ENCODE assay signal across 8 mouse cellular contexts in genomic region chr2:77176413-77176812, GRCm38 (mm10). TPM values are rescaled to one million over a fixed set of nuclear protein-coding genes. Genes with fewer than 3 reads are reported as not detected.
DNase-seq lines count a peak whose midpoint lies in the region; ATAC-seq lines count a peak whose summit lies in the region.

No protein-coding gene starts in this region.

- no peak overlapping the region; the same call in 1 of the 2 replicates for H3K27ac ChIP-seq in midbrain, embryonic 16.5 days (ENCODE audit: low read length)
- H3K27ac ChIP-seq in midbrain, embryonic 13.5 days: no peak overlapping the region
- peak overlapping the region; percentile 62; the same call in 1 of the 2 replicates for H3K27ac ChIP-seq in liver, embryonic 11.5 days (ENCODE audit: low read depth, low read length)

- H3K4me1 ChIP-seq in midbrain, embryonic 16.5 days (ENCODE audit: control insufficient read depth, insufficient read depth, low read length): peaks cover 24% of the 10 kb centered on the region
- H3K4me1 ChIP-seq in midbrain, embryonic 13.5 days (replicated peaks): peaks cover 19% of the 10 kb centered on the region
- H3K4me1 ChIP-seq in liver, embryonic 11.5 days (replicated peaks; ENCODE audit: control insufficient read depth, insufficient read depth, low read length): peaks cover 18% of the 10 kb centered on the region

- H3K4me3 ChIP-seq in midbrain, embryonic 16.5 days (ENCODE audit: low read depth, low read length): no peak overlapping the region
- H3K4me3 ChIP-seq in midbrain, embryonic 13.5 days (replicated peaks): no peak overlapping the region
- no peak overlapping the region for H3K4me3 ChIP-seq in liver, embryonic 11.5 days (ENCODE audit: low read depth, low read length)

- DNase-seq in embryo, embryonic 10 days (ENCODE audit: low spot score): peak; percentile 21
- no peak for DNase-seq in embryo, embryonic 11 days
- peak; percentile 40 for DNase-seq in liver, embryonic 11.5 days (ENCODE audit: low spot score)
- peak; percentile 53 for DNase-seq in thymus, postnatal 4 days
- no peak for DNase-seq in frontal cortex, postnatal 36 days (ENCODE audit: low spot score in 2 of 2)
- no peak for DNase-seq in kidney, postnatal 4 days

- 63% methylated on average over 10 of the region's 10 CpGs for WGBS in midbrain, embryonic 16.5 days
- WGBS in midbrain, embryonic 13.5 days: 70% methylated on average over 10 of the region's 10 CpGs
- 32% methylated on average over 10 of the region's 10 CpGs for WGBS in liver, embryonic 11.5 days

- 0 out of 2 replicates have a peak, but pooled peaks have one; percentile 13 for ATAC-seq in midbrain, embryonic 16.5 days
- ATAC-seq in midbrain, embryonic 13.5 days: no peak
- ATAC-seq in liver, embryonic 11.5 days (replicated peaks; ENCODE audit: low FRiP score): peak; percentile 87

- H3K4me2 ChIP-seq in midbrain, embryonic 16.5 days (ENCODE audit: low read length): no peak overlapping the region
- H3K4me2 ChIP-seq in midbrain, embryonic 13.5 days (replicated peaks): no peak overlapping the region
- peak overlapping the region; percentile 34 for H3K4me2 ChIP-seq in liver, embryonic 11.5 days

- no peaks in the 10 kb centered on the region for H3K9me3 ChIP-seq in midbrain, embryonic 16.5 days (replicated peaks; ENCODE audit: control insufficient read depth, low read length, poor library complexity, severe bottlenecking)
- no peaks in the 10 kb centered on the region for H3K9me3 ChIP-seq in midbrain, embryonic 13.5 days
- no peaks in the 10 kb centered on the region for H3K9me3 ChIP-seq in liver, embryonic 11.5 days (ENCODE audit: control insufficient read depth, low read length)

- H3K36me3 ChIP-seq in midbrain, embryonic 16.5 days (ENCODE audit: control insufficient read depth, insufficient read depth, low read length): no peaks in the 10 kb centered on the region
- no peaks in the 10 kb centered on the region for H3K36me3 ChIP-seq in midbrain, embryonic 13.5 days
- no peaks in the 10 kb centered on the region for H3K36me3 ChIP-seq in liver, embryonic 11.5 days (ENCODE audit: control insufficient read depth, insufficient read depth, low read length)

- no peak overlapping the region for H3K9ac ChIP-seq in midbrain, embryonic 16.5 days (ENCODE audit: low read depth, low read length)
- no peak overlapping the region for H3K9ac ChIP-seq in midbrain, embryonic 13.5 days (replicated peaks)
- H3K9ac ChIP-seq in liver, embryonic 11.5 days (ENCODE audit: low read depth, low read length): no peak overlapping the region

- no peaks in the 10 kb centered on the region for H3K27me3 ChIP-seq in midbrain, embryonic 16.5 days (ENCODE audit: control insufficient read depth, insufficient read depth, low read depth, low read length)
- H3K27me3 ChIP-seq in midbrain, embryonic 13.5 days: no peaks in the 10 kb centered on the region
- no peaks in the 10 kb centered on the region for H3K27me3 ChIP-seq in liver, embryonic 11.5 days (replicated peaks; ENCODE audit: control insufficient read depth, insufficient read depth, low read length)

RNA-seq across cellular contexts. Expression of gene Ccdc141, which starts 6.0 kb away (rescaled TPM):
- 7.1 and 8.5 TPM in 2 replicates for polyA plus RNA-seq in midbrain, embryonic 16.5 days (2015; fragmentation: Nextera tagmentation; extraction: Ambion mirVana)
- polyA plus RNA-seq in midbrain, embryonic 13.5 days (2015; fragmentation: Nextera tagmentation; extraction: Ambion mirVana): 5.4 and 6.4 TPM in 2 replicates
- polyA plus RNA-seq in liver, embryonic 11.5 days (2014; fragmentation: Nextera tagmentation; extraction: Ambion mirVana): 3.2 and 6.3 TPM in 2 replicates

Comparison
In these comparisons a context has a peak if more than half of its experiments do, and no peak if none do; other contexts are left out.
1. DNase-seq: peak in embryo, embryonic 10 days (single experiment), liver, embryonic 11.5 days (single experiment) and thymus, postnatal 4 days (single experiment); none in embryo, embryonic 11 days (single experiment), frontal cortex, postnatal 36 days (0 of 2) and kidney, postnatal 4 days (0 of 2).